Mouse (Mus musculus): Measurements from ENCODE around the gene Pde10a. TPM values are rescaled to one million over a fixed set of nuclear protein-coding genes. Genes with fewer than 3 reads are reported as not detected.
A peak's percentile ranks its signal among the peaks of the same experiment; 100 is the strongest.
"Not testable (repeated sequence)": the region's sequence is repeated elsewhere in the genome, so short reads cannot be mapped to it uniquely, and the experiment has no call there.

Gene Pde10a
- polyA plus RNA-seq, 1 experiment from 2014 or later: 2.6 TPM

DNA sequence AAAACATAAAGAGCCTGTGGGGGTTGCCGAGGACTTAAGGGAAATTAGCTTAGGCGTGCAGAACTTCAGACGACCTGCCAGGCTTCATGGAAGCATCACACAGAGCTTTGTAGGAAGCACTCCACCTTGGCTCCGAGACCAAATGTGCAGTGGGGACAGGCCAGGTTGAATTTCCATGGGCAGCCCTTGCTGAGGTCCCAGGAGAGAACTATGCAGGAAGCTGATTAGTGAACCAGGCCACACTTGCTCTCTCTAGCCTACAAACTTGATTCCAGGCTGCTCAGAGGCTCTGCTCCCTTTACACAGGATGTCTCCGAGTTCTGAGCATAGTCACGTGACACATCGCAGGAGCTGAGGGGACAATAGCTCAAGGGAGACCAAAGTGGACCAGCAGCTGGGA is 175.9 kb downstream of the Pde10a start:
- H3K9ac ChIP-seq: no peak overlapping the region
- no peak for ATAC-seq (ENCODE audit: insufficient read depth)
- no peaks in the 10 kb centered on the region for H3K9me3 ChIP-seq (ENCODE audit: low read depth, low read length)
- no peaks in the 10 kb centered on the region for H3K27me3 ChIP-seq (ENCODE audit: insufficient read depth, low read length)
- no peak overlapping the region for H3K4me3 ChIP-seq (ENCODE audit: low read depth, low read length)
- WGBS: 69% methylated on average over 7 of the region's 7 CpGs
- no peaks in the 10 kb centered on the region for H3K36me3 ChIP-seq (ENCODE audit: insufficient read depth)
- no peak overlapping the region for H3K4me2 ChIP-seq
- no peak for DNase-seq
- no peaks in the 10 kb centered on the region for H3K4me1 ChIP-seq (ENCODE audit: insufficient read depth)
- no peak for TF ChIP-seq CTCF (IDR thresholded peaks at IDR 0.05; ENCODE audit: low read depth)
- no peak overlapping the region for H3K27ac ChIP-seq (ENCODE audit: low read depth)

DNA sequence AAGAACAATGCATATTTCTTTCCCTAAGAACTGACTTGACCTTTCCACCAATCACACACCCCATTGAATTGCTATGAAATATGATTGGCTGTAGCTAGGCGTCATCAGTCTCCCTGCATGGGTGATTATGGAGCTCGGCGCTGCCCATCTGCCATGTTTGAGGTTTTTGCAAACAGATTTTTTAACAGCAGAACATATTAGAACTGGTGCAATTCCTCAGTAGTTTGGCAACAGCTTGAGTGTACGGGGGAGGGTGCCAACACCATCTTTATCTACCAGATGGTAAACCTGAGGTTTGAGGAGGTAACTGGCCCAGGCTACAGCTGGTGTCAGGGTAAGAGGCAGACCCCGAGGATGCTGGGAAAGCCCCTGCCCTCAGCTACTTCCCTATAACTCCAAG is 177.3 kb downstream of the Pde10a start:
- H3K9ac ChIP-seq: no peak overlapping the region
- WGBS: 81% methylated on average over 5 of the region's 5 CpGs
- H3K4me1 ChIP-seq (ENCODE audit: insufficient read depth): no peaks in the 10 kb centered on the region
- no peaks in the 10 kb centered on the region for H3K9me3 ChIP-seq (ENCODE audit: low read depth, low read length)
- H3K4me3 ChIP-seq (ENCODE audit: low read depth, low read length): no peak overlapping the region
- H3K27me3 ChIP-seq (ENCODE audit: insufficient read depth, low read length): no peaks in the 10 kb centered on the region
- H3K4me2 ChIP-seq: no peak overlapping the region
- no peaks in the 10 kb centered on the region for H3K36me3 ChIP-seq (ENCODE audit: insufficient read depth)
- no peak for ATAC-seq (ENCODE audit: insufficient read depth)
- TF ChIP-seq CTCF (IDR thresholded peaks at IDR 0.05; ENCODE audit: low read depth): no peak
- no peak for DNase-seq
- H3K27ac ChIP-seq (ENCODE audit: low read depth): no peak overlapping the region

DNA sequence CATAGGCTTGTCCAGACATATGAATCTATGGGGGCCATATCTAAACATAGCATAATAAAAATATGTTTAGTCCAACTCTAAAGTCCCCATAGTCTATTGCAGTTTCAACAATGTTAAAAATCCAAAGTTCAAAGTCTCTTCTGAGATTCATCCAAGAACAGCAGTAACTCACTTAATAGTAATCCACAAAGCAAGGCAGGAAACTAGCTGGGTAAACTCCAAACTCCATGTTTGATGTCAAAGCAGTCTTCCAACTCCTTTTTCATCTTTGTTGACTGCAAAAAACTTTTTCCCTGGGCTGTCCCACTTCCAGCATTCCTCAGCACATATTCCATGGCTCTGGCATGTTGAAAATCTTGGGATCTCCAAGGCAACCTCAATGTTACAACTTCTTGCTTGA is 182.8 kb downstream of the Pde10a start:
- no peak for ATAC-seq (ENCODE audit: insufficient read depth)
- no peak for DNase-seq
- no peak overlapping the region for H3K27ac ChIP-seq (ENCODE audit: low read depth)
- no peak overlapping the region for H3K9ac ChIP-seq
- H3K4me3 ChIP-seq (ENCODE audit: low read depth, low read length): no peak overlapping the region
- no peak for TF ChIP-seq CTCF (IDR thresholded peaks at IDR 0.05; ENCODE audit: low read depth)
- H3K4me1 ChIP-seq (ENCODE audit: insufficient read depth): no peaks in the 10 kb centered on the region
- no peaks in the 10 kb centered on the region for H3K36me3 ChIP-seq (ENCODE audit: insufficient read depth)
- H3K9me3 ChIP-seq (ENCODE audit: low read depth, low read length): no peaks in the 10 kb centered on the region
- no peak overlapping the region for H3K4me2 ChIP-seq
- H3K27me3 ChIP-seq (ENCODE audit: insufficient read depth, low read length): no peaks in the 10 kb centered on the region

- H3K9ac ChIP-seq; H3K9me3 ChIP-seq (ENCODE audit: low read depth, low read length); H3K4me3 ChIP-seq (ENCODE audit: low read depth, low read length); H3K4me1 ChIP-seq (ENCODE audit: insufficient read depth); H3K4me2 ChIP-seq; H3K27ac ChIP-seq (ENCODE audit: low read depth); ATAC-seq (ENCODE audit: insufficient read depth); H3K36me3 ChIP-seq (ENCODE audit: insufficient read depth); DNase-seq; H3K27me3 ChIP-seq (ENCODE audit: insufficient read depth, low read length): not testable (repeated sequence)
- WGBS: 86% methylated on average over 2 of the region's 2 CpGs
- peak; percentile 19; the same call in 1 of the 2 replicates for TF ChIP-seq CTCF (IDR thresholded peaks at IDR 0.05; ENCODE audit: low read depth)
These were observed 187.6 kb downstream of the Pde10a start for GRCm38 (mm10) chr17:8712734-8713133.

DNA sequence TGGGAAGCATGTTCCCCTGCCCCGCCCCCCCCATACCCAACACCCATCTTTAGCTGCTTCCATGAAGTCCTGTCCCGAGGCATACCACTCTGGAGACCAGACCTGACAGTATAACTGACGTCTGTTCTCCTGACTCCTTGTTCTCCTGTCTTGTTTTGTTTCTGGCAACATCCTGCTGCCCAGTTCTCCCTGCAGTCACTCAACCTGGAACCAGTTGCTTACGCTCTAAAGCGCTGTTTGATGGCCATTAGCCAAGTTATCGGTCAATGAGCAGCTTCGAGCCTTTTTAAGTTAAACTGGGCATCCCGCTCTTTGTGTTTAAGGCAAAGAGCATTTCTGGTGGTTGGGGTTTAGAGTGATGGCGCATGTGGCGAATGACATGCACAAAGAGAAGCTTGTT is 195.8 kb downstream of the Pde10a start:
- no peak overlapping the region for H3K4me2 ChIP-seq
- no peaks in the 10 kb centered on the region for H3K36me3 ChIP-seq (ENCODE audit: insufficient read depth)
- H3K27ac ChIP-seq (ENCODE audit: low read depth): no peak overlapping the region
- 71% methylated on average over 10 of the region's 10 CpGs for WGBS
- H3K27me3 ChIP-seq (ENCODE audit: insufficient read depth, low read length): no peaks in the 10 kb centered on the region
- DNase-seq: no peak
- TF ChIP-seq CTCF (IDR thresholded peaks at IDR 0.05; ENCODE audit: low read depth): no peak
- no peak for ATAC-seq (ENCODE audit: insufficient read depth)
- H3K9ac ChIP-seq: no peak overlapping the region
- no peaks in the 10 kb centered on the region for H3K4me1 ChIP-seq (ENCODE audit: insufficient read depth)
- H3K9me3 ChIP-seq (ENCODE audit: low read depth, low read length): no peaks in the 10 kb centered on the region
- no peak overlapping the region for H3K4me3 ChIP-seq (ENCODE audit: low read depth, low read length)

GRCm38 (mm10) chr17:8724464-8724974 is 199.3 kb downstream of the Pde10a start:
- Histone ChIP-seq H3K9ac (no peak overlapping the region), H3K27ac (ENCODE audit: low read depth) (no peak overlapping the region), H3K9me3 (ENCODE audit: low read depth, low read length) (no peaks in the 10 kb centered on the region), H3K4me1 (ENCODE audit: insufficient read depth) (no peaks in the 10 kb centered on the region), H3K4me2 (no peak overlapping the region), H3K27me3 (ENCODE audit: insufficient read depth, low read length) (no peaks in the 10 kb centered on the region), H3K4me3 (ENCODE audit: low read depth, low read length) (no peak overlapping the region), H3K36me3 (ENCODE audit: insufficient read depth) (no peaks in the 10 kb centered on the region)
- TF ChIP-seq CTCF (IDR thresholded peaks at IDR 0.05; ENCODE audit: low read depth): no peak
- WGBS: 68% methylated on average over 8 of the region's 8 CpGs
- no peak for ATAC-seq (ENCODE audit: insufficient read depth)
- no peak for DNase-seq

DNA sequence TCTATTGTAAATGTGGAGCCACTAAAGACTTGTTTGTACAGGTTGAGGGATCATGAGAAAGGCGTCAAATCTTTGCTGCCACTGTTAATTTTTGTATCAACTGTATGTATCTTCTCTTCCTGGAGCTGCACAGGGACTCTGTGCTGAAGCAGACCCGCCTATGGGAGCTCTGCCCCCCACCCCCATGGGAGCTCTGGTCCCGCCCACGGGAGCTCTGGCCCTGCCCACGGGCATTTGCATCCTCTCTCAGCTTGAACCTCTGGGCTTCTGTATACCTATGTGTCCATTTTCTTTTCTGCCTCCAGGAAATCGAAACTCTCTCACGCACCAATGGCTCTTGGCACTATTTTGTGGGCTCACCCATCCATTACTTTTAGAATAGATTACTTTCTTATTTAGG is 203.5 kb downstream of the Pde10a start:
- Histone ChIP-seq H3K27me3 (ENCODE audit: insufficient read depth, low read length) (no peaks in the 10 kb centered on the region), H3K9ac (no peak overlapping the region), H3K36me3 (ENCODE audit: insufficient read depth) (no peaks in the 10 kb centered on the region), H3K4me3 (ENCODE audit: low read depth, low read length) (no peak overlapping the region), H3K4me2 (no peak overlapping the region), H3K27ac (ENCODE audit: low read depth) (no peak overlapping the region), H3K4me1 (ENCODE audit: insufficient read depth) (no peaks in the 10 kb centered on the region), H3K9me3 (ENCODE audit: low read depth, low read length) (no peaks in the 10 kb centered on the region)
- DNase-seq (no peak), ATAC-seq (ENCODE audit: insufficient read depth) (no peak)
- 43% methylated on average over 7 of the region's 7 CpGs for WGBS
- TF ChIP-seq CTCF (IDR thresholded peaks at IDR 0.05; ENCODE audit: low read depth): no peak

DNA sequence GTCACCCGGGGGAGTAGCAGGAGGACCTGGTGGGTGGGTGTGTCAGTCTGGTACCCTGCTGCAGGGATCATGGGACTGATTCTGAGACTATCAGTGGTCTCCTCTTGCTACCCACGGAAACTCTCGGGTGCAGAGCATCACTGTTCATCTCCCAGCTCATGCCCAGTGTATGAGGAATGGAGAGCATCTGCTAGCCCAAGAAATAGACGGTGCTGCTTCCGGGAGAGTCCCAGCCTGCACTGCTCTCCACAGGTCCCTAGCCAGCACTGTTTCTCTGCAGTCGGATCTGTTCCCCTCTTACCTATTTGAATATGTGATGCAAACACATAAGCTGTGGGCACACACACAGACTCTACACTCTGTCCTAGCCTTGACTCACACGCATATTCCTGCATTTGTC is 204.6 kb downstream of the Pde10a start:
- no peaks in the 10 kb centered on the region for H3K9me3 ChIP-seq (ENCODE audit: low read depth, low read length)
- WGBS: 65% methylated on average over 7 of the region's 7 CpGs
- no peak overlapping the region for H3K9ac ChIP-seq
- H3K4me1 ChIP-seq (ENCODE audit: insufficient read depth): no peaks in the 10 kb centered on the region
- no peak overlapping the region for H3K4me3 ChIP-seq (ENCODE audit: low read depth, low read length)
- no peak overlapping the region for H3K4me2 ChIP-seq
- no peak overlapping the region for H3K27ac ChIP-seq (ENCODE audit: low read depth)
- DNase-seq (no peak), ATAC-seq (ENCODE audit: insufficient read depth) (no peak)
- H3K36me3 ChIP-seq (ENCODE audit: insufficient read depth): no peaks in the 10 kb centered on the region
- no peak for TF ChIP-seq CTCF (IDR thresholded peaks at IDR 0.05; ENCODE audit: low read depth)
- no peaks in the 10 kb centered on the region for H3K27me3 ChIP-seq (ENCODE audit: insufficient read depth, low read length)
